Mouse (Mus musculus): ENCODE data around the gene Slc35d3.

The Slc35d3 gene

DNA sequence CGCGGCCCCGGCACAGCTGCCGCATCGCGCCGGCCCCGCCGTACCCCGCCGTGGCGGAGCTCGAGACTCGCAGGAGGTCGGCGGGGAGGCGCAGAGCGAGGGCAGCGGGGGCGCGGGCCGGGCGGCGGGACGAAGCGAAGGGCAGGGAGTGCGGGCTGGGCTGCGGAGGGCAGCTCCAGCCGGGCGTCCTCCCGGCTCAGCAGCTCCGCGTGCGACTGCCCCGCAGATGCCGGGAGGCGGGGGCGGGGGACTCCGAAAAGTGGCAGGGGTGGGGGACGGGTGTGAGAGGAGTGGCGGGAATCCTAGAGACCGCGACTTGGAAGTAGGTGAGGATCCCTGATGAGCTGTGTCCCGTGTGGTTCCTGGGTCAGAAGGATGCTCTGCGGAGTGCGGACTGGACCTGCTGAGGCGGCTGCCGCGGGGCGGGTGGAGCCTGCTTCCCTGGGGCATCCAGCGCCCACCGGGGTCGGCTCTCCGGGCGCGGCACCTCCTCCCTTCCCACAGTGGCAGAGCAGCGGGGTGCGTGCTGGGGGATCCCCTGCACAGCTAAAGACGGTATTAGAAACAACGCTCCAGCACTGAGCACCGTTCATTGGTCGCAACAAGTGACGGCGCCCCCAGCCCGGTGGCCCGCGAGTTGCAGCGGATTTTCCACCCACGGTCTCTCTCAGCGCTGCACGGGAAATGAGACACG lies at the start of gene Slc35d3:
Gene Slc35d3 (minus strand): TSS at position 462 of the 694 bp plus-strand sequence.
- DNase-seq (ENCODE audit: low read depth) = peak; percentile 82

DNA sequence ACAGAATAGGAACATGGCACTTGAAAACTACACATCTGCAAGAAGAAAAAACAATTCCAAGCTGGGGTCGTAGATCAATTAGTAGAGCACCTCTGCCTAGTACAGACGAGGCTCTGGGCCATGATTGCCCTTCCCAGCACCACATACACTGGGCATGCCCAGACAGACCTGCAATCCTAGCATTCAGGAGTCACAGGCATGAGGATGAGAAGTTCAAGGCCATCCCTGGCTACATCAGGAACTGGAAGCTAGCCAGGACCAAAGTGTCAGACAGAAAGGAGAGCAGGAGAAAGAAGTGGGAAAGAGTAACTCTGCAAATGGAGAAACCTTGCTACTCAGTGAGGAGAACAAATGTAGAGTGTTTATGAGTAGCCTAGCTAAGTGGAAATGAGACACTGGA lies 48.9 kb upstream of the Slc35d3 start:
- no peak for DNase-seq (ENCODE audit: low read depth)

- peak; percentile 73 for DNase-seq (ENCODE audit: low read depth)
Observed at GRCm38 (mm10) chr10:19893976-19894375, 42.7 kb upstream of the Slc35d3 start.

DNA sequence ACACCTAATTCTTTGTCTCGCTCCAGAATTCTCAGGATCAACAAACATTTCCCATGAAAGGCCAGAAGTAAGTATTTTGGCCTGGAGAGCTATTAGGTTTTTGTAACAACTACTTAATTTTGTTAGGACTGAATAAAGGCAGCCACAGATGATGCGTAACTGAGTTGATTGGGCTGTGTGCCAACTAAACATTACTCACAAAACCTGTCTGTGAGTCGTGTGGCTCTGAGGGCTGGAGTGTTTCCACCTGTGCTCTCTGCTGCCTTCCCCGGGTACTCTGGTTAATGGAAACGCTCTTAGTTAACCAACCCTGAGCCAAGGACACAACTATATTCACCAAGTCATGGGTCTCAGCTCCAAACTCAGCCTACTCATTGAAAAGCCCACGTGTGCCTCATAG lies 41.9 kb upstream of the Slc35d3 start:
- no peak for DNase-seq (ENCODE audit: low read depth)

GRCm38 (mm10) chr10:19891686-19892085 lies 40.4 kb upstream of the Slc35d3 start:
- no peak for DNase-seq (ENCODE audit: low read depth)

GRCm38 (mm10) chr10:19889908-19890307 lies 38.6 kb upstream of the Slc35d3 start:
- no peak for DNase-seq (ENCODE audit: low read depth)

DNA sequence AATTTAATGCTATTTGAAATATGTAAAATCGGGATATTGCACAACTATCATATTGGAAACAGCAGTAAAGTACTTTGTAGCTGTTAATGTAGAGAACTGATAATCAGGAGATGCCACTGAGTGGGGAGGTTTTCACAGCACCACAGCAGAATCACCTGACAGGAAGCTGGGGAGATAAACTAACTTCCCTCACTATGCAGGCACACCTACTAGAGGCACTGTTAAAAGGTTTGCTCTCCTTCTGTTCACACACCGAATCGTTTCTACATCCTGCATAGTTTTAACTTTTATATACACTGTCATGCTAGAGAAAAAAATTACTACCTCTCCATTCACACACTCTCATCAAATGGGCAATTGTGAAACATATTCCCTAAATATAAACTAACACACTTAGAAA lies 35.0 kb upstream of the Slc35d3 start:
- peak; percentile 15 for DNase-seq (ENCODE audit: low read depth)

DNA sequence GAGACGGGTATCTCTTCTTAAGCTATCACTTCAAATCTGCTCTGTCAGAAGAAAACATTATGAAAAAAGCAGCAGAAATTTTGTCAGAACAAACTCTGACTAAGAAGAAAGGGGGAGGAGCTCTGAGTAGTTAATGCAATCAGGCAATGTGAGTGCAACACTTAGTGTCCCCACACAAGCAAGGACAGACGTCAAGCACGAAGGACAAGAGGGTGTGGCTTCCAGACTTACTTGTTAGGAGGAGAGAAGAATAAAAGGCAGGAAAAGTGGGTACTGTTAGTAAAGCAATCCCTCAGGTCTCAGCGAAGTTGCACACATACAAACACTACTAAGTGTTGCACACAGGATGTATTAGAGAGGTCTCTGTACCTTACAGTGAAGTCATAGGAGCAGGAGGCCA lies 33.1 kb upstream of the Slc35d3 start:
- DNase-seq (ENCODE audit: low read depth) = no peak

DNA sequence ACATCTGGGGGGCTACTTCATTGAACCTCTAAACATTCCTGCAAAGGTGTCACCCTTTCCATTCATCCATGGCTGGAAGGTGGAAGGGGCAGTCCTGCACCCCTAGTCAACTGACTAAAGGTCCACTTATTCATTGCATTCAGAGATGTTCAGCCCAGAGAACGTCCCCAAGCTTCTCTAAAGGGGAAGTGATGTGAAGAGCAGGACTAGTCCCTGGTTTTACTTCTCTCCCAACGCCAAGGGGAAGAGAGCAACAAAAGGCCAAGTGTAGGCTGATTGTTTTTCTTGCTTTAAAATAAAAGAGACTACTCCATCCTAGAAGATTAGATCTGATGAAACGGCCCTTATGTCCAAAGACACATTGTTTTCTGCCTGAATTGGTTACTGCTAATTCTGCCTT lies 29.2 kb upstream of the Slc35d3 start:
- no peak for DNase-seq (ENCODE audit: low read depth)

DNA sequence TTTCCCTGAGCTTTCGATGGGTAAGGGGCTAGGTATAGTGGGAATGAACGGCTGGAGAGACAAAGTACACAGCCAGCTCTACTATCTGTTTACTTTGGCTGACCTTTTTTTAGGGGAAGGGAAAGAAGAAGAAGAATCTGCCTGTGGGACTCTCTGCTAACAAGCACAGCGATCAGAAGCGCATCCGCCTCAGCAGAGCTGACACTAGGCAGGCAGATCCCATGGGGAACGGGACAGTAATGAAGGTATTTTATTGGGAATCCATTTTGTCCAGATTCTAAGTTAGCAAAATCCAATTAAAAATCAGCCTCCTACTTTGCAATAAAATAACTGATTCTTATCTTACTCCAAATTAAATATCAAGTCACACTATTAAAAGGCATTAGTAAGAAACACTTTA lies 27.9 kb upstream of the Slc35d3 start:
- DNase-seq (ENCODE audit: low read depth) = no peak

DNA sequence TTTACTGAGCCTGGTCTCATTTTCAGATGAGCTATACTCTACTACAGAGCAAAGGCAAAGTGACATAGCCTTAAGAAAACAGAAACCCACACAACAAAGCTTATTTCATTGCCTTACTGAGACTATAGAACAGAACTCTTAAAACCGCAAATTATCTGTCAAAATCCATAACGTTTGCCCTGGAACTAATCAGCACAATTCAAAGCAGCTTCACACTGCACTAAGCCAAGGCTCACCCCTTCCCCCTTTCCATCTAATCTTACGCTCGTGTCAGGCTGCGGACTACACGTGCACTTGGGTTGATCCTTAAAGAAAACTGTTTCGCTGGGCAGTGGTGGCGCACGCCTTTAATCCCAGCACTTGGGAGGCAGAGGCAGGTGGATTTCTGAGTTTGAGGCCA lies 26.4 kb upstream of the Slc35d3 start:
- DNase-seq (ENCODE audit: low read depth) = no peak

DNA sequence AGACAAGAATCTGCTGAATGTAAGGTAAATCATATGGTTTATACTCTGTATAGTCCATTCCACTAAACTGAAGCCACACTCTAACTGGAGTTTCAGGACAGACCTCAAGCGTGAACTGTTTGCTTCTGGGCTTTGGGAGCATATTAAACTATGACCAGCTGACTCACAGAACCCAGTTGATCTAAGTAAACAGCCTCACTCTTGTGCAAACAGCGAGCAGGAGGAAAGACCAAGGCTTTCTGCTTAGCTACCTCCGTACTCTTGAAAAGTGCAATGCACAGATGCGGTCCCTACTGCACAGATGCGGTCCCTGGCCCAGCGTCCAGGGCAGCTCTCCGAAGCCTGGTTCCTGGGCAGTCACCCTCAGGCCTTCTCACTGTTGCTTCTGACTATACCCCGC lies 26.0 kb upstream of the Slc35d3 start:
- no peak for DNase-seq (ENCODE audit: low read depth)

- no peak for DNase-seq (ENCODE audit: low read depth)
Observed at GRCm38 (mm10) chr10:19876669-19877068, 25.4 kb upstream of the Slc35d3 start.

GRCm38 (mm10) chr10:19875346-19875745 lies 24.1 kb upstream of the Slc35d3 start:
- no peak for DNase-seq (ENCODE audit: low read depth)

- no peak for DNase-seq (ENCODE audit: low read depth)
Observed at GRCm38 (mm10) chr10:19855597-19856306, 4.5 kb upstream of the Slc35d3 start.

GRCm38 (mm10) chr10:19853609-19854008 lies 2.4 kb upstream of the Slc35d3 start:
- DNase-seq (ENCODE audit: low read depth) = no peak

- no peak for DNase-seq (ENCODE audit: low read depth)
Observed at GRCm38 (mm10) chr10:19852776-19853175, 1.5 kb upstream of the Slc35d3 start.

- peak; percentile 64 for DNase-seq (ENCODE audit: low read depth)
Observed at GRCm38 (mm10) chr10:19850544-19850997, 688 bp downstream of the Slc35d3 start.

GRCm38 (mm10) chr10:19849771-19850365 lies 1.4 kb downstream of the Slc35d3 start:
- DNase-seq (ENCODE audit: low read depth) = peak; percentile 46

- no peak for DNase-seq (ENCODE audit: low read depth)
Observed at GRCm38 (mm10) chr10:19848928-19849770, 2.1 kb downstream of the Slc35d3 start.

DNA sequence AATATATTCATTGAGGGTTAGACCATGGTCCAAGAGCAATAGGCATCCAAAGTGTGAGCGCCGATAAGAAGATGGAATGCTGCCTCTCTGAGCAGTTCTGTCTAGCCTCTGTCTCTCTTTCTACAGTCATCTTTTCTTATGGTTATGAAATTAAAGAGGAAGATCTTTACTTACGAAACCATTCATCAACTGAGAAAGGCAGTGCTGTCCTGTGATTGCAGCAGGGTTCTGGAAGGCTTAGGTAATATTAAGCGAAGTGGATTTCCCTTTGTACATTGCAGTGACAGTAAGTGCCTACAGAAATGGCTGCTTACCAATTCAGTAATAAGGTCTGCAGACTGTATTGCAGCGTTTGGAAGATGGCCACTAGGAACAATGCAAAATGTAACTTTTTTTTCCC lies 11.4 kb downstream of the Slc35d3 start:
- DNase-seq (ENCODE audit: low read depth) = no peak

All from induced T-regulatory cell, adult 2 months (primary cell).